Mouse (Mus musculus): ENCODE measurements around the gene Sac3d1. TPM values are rescaled to one million over a fixed set of nuclear protein-coding genes. Genes with fewer than 3 reads are reported as not detected.

The Sac3d1 gene
- polyA plus RNA-seq, 1 experiment from 2014 or later: 47.2 TPM

DNA sequence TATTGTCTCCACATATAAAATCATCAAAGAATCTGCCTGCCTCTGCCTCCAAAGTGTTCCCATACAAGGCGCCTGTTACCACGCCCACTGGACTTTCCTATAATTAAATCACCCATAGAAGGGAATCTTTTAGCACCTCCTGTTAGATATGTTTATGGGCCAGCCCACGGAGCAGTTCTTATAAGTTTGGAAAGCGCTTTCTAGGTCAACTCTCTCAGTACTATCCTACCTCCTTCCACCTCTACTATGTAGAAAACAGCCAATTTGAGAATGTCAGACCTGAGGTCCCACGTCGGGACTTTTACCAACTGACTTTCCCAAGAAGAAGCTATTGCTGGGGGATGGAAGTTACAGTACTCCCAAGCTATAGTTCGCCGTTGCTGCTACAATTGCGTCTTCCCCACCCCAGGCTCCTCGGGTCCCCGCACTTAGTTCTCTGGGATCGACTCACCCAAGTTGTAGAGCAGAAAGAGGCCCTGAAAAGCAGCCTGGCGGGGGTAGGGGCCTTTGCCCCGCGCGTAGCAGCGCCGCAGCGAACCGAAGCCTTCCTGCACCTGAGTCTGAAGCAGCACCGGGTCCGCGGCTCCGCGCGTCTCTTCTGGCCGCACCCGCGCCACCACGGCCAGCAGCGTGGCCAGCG is 984 bp downstream of the Sac3d1 start:
- no peak for ATAC-seq (replicated peaks; ENCODE audit: low FRiP score)
- 5% methylated on average over 32 of the region's 32 CpGs for WGBS
- H3K4me1 ChIP-seq: peaks cover 26% of the 10 kb centered on the region
- peak overlapping the region; percentile 99 for H3K27ac ChIP-seq
- H3K36me3 ChIP-seq: peaks cover 48% of the 10 kb centered on the region
- peak overlapping the region; percentile 67 for H3K4me3 ChIP-seq (replicated peaks)
- H3K27me3 ChIP-seq: no peaks in the 10 kb centered on the region
- H3K4me2 ChIP-seq: peak overlapping the region; percentile 74
- no peaks in the 10 kb centered on the region for H3K9me3 ChIP-seq (replicated peaks)
- H3K9ac ChIP-seq: peak overlapping the region; percentile 76

DNA sequence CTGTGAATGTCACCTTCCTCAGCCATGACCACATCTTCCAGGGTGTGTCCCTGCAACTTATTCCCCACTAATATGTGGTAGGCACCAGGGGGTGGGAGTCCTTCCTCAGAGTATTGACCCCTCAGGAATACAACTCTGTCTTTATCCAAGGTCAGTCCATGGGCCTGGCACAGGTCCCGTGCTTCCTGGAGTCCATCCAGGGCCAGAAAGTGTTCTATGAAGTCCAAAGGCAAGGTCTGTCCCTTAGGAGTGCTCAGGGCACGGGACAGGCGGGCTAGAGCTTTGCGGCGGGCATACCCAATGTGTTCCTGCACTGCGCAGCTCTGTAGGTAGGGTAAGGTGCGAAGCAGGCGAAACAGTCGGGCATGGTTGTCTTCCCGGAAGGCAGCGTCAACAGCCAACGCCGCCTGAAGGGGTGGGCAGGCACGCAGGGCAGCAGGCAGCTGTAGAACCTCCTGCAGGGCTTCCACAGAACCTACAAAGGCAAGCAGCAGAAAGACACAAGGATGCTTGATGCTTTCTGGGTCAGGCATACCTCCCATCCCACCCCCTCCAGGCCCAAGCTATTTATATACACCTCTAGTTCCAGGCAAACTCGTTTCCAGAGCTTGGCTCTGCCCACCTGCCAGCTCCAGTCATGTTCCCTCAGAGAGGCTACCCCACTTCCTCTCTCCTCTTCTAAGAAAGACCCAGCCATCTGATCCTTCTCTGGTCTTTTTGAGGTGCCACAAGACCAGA is 2.2 kb downstream of the Sac3d1 start:
- WGBS: 88% methylated on average over 15 of the region's 15 CpGs

DNA sequence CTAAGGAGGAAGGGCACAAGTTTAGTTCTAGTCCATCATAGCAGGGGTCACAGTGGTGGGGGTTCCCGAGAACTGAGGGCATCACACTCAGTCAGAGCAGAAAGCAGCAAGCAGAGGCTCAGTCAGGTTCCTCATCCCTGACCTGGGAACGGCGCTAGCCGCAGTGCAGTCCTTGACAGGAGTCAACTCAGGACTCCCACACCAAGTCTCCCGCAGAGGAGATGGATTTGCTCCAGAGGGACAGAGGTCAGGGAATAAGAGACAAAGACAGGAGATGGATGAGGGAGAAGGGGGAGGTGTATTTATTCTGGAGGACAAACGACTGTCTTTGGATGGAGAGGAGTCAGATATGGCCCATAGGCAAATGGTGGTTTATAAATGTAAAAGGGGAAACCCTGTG is 5.3 kb downstream of the Sac3d1 start:
- Histone ChIP-seq H3K9ac (no peak overlapping the region), H3K4me3 (replicated peaks) (no peak overlapping the region), H3K9me3 (replicated peaks) (no peaks in the 10 kb centered on the region), H3K27me3 (no peaks in the 10 kb centered on the region), H3K36me3 (peaks cover 41% of the 10 kb centered on the region), H3K4me2 (no peak overlapping the region), H3K27ac (no peak overlapping the region), H3K4me1 (peaks cover 14% of the 10 kb centered on the region)
- 31% methylated on average over 6 of the region's 6 CpGs for WGBS
- no peak for ATAC-seq (replicated peaks; ENCODE audit: low FRiP score)

More for the DNA sequence above, 2.2 kb downstream of the Sac3d1 start:
- no peak for ATAC-seq (replicated peaks; ENCODE audit: low FRiP score)
- Histone ChIP-seq H3K4me1 (peaks cover 22% of the 10 kb centered on the region), H3K4me2 (peak overlapping the region; percentile 74), H3K4me3 (replicated peaks) (no peak overlapping the region; the same call in 1 of the 2 replicates), H3K27me3 (no peaks in the 10 kb centered on the region), H3K9me3 (replicated peaks) (no peaks in the 10 kb centered on the region), H3K9ac (peak overlapping the region; percentile 23; the same call in 1 of the 2 replicates), H3K36me3 (peaks cover 48% of the 10 kb centered on the region), H3K27ac (no peak overlapping the region)

DNA sequence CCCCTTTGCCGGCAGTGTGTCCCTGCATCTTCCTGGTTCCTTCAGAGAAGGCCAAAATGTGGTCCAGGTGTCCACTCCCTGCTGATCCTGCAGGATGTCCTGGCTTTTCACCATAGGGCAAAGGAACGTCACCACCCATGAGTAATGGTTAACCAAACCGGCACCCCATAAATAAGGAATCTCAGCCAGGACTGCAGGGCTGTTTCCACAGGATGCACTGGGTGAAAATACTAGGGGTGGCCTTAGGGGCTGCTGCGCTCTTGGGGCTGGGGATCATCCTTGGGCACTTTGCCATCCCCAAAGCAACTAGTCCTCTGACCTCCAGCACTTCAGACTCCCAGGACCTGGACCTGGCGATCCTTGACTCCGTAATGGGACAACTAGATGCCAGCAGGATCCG is 12.9 kb downstream of the Sac3d1 start, which contains the start of gene Naaladl1:
TSS of gene Naaladl1 (plus strand) at position 197 of the 400 bp plus-strand sequence.
- Histone ChIP-seq H3K9ac (no peak within 1 kb of the TSS; the same call in 1 of the 2 replicates), H3K4me3 (replicated peaks) (no peak within 1 kb of the TSS), H3K27ac (no peak within 1 kb of the TSS), H3K9me3 (replicated peaks) (no peaks in the 10 kb centered on the region), H3K4me2 (no peak within 1 kb of the TSS), H3K4me1 (no peaks in the 10 kb centered on the region), H3K36me3 (no peaks in the 10 kb centered on the region), H3K27me3 (no peaks in the 10 kb centered on the region)
- no peak for ATAC-seq (replicated peaks; ENCODE audit: low FRiP score)
- WGBS: 82% methylated on average over 7 of the region's 7 CpGs

DNA sequence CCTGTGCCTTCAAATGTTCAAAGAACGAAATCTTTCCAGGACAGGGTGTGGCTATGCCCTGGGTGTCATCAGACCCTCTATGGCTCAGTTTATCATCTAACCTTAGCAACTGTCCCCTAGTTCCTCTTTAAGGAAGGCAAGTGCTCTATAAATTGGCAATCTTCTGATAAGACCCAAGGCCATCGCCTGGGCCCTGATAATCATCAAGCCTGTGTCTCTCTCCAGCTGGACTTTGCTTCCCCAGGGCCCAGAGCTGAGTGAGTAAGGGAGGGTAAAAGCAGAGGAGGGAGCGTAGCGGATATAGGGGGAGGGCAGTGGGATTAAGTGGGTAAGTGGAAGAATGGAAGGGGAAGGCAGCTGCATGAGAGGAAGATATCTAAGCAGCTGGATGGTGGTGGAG is 14.0 kb downstream of the Sac3d1 start:
- Histone ChIP-seq H3K9ac (no peak overlapping the region; the same call in 1 of the 2 replicates), H3K27ac (no peak overlapping the region), H3K9me3 (replicated peaks) (no peaks in the 10 kb centered on the region), H3K27me3 (no peaks in the 10 kb centered on the region), H3K4me1 (no peaks in the 10 kb centered on the region), H3K4me2 (no peak overlapping the region), H3K36me3 (peaks cover 7% of the 10 kb centered on the region), H3K4me3 (replicated peaks) (no peak overlapping the region)
- 83% methylated on average over 4 of the region's 4 CpGs for WGBS
- ATAC-seq (replicated peaks; ENCODE audit: low FRiP score): no peak

GRCm38 (mm10) chr19:6102169-6102853 is 16.1 kb downstream of the Sac3d1 start:
- Histone ChIP-seq H3K9ac (no peak overlapping the region), H3K4me2 (no peak overlapping the region), H3K27ac (no peak overlapping the region), H3K4me1 (no peaks in the 10 kb centered on the region), H3K4me3 (replicated peaks) (no peak overlapping the region), H3K9me3 (replicated peaks) (no peaks in the 10 kb centered on the region), H3K36me3 (peaks cover 26% of the 10 kb centered on the region), H3K27me3 (no peaks in the 10 kb centered on the region)
- ATAC-seq (replicated peaks; ENCODE audit: low FRiP score): no peak
- WGBS: 79% methylated on average over 6 of the region's 6 CpGs

DNA sequence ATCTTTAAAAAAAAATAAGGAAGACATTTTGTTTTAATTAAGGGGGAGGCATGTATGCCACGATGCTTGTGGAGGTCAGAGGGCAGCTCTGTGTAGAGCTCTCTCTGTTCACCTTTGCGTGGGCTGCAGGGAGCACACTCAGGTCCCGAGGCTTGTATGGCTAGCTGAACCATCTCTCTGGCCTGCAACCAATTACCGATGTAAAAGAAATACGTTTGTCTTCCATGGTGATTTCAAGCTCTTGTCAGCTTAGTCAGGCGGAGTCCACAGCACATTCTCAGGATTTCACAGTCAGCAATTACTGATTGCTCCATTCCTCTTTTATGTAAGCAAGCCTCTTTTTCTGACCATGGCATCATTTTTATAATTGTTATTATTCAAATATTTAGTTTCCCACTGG is 17.3 kb downstream of the Sac3d1 start:
- H3K4me2 ChIP-seq: no peak overlapping the region
- 56% methylated on average over 6 of the region's 6 CpGs for WGBS
- H3K9ac ChIP-seq: no peak overlapping the region
- no peaks in the 10 kb centered on the region for H3K9me3 ChIP-seq (replicated peaks)
- H3K4me1 ChIP-seq: no peaks in the 10 kb centered on the region
- no peak overlapping the region for H3K27ac ChIP-seq
- peaks cover 29% of the 10 kb centered on the region for H3K36me3 ChIP-seq
- no peaks in the 10 kb centered on the region for H3K27me3 ChIP-seq
- no peak for ATAC-seq (replicated peaks; ENCODE audit: low FRiP score)
- no peak overlapping the region for H3K4me3 ChIP-seq (replicated peaks)

DNA sequence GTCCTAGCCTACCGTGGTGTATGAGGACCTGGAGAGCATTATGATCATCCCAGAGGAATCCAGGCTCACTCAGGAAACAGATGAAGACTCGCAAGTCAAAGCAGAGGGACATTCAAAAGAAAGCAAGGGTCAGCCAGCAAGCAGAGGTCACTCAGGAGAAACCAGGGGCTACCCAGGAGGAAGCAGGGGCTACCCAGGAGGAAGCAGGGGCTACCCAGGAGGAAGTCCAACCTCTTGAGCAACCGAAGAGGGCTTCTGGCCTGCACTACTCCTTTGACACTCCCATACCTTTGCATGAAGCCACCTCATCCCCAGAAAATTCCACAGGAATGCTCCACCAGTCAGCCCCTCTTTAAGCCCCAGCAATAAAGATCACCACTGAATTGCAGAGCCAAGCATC is 20.6 kb downstream of the Sac3d1 start:
- Histone ChIP-seq H3K27ac (no peak overlapping the region), H3K4me3 (replicated peaks) (no peak overlapping the region)
- 86% methylated on average over 3 of the region's 3 CpGs for WGBS

GRCm38 (mm10) chr19:6094119-6094518 is 24.3 kb downstream of the Sac3d1 start, which contains the start of gene AC131692.1:
Gene AC131692.1 (plus strand): TSS chr19:6094419.
- 86% methylated on average over 7 of the region's 7 CpGs for WGBS
- Histone ChIP-seq H3K9ac (no peak within 1 kb of the TSS), H3K36me3 (peaks cover 86% of the 10 kb centered on the region), H3K4me3 (replicated peaks) (no peak within 1 kb of the TSS), H3K27ac (no peak within 1 kb of the TSS), H3K4me2 (no peak within 1 kb of the TSS), H3K27me3 (no peaks in the 10 kb centered on the region), H3K4me1 (no peaks in the 10 kb centered on the region), H3K9me3 (replicated peaks) (no peaks in the 10 kb centered on the region)
- ATAC-seq (replicated peaks; ENCODE audit: low FRiP score): no peak

More for the DNA sequence above, 20.6 kb downstream of the Sac3d1 start:
- H3K36me3 ChIP-seq: peaks cover 60% of the 10 kb centered on the region
- no peak for ATAC-seq (replicated peaks; ENCODE audit: low FRiP score)
- H3K4me1 ChIP-seq: no peaks in the 10 kb centered on the region
- H3K9me3 ChIP-seq (replicated peaks): no peaks in the 10 kb centered on the region
- H3K4me2 ChIP-seq: no peak overlapping the region
- no peaks in the 10 kb centered on the region for H3K27me3 ChIP-seq
- H3K9ac ChIP-seq: no peak overlapping the region

GRCm38 (mm10) chr19:6088841-6089240 is 29.6 kb downstream of the Sac3d1 start:
- 91% methylated on average over 13 of the region's 13 CpGs for WGBS
- H3K36me3 ChIP-seq: peaks cover 77% of the 10 kb centered on the region

GRCm38 (mm10) chr19:6085417-6085879 is 33.0 kb downstream of the Sac3d1 start:
- peak; percentile 81 for ATAC-seq (replicated peaks; ENCODE audit: low FRiP score)
- Histone ChIP-seq H3K4me3 (replicated peaks) (peak overlapping the region; percentile 64), H3K9ac (peak overlapping the region; percentile 67), H3K4me2 (peak overlapping the region; percentile 80), H3K36me3 (peaks cover 73% of the 10 kb centered on the region), H3K27ac (peak overlapping the region; percentile 72), H3K27me3 (no peaks in the 10 kb centered on the region), H3K4me1 (peaks cover 23% of the 10 kb centered on the region), H3K9me3 (replicated peaks) (no peaks in the 10 kb centered on the region)
- WGBS: under 1% methylated on average over 17 of the region's 17 CpGs

More at GRCm38 (mm10) chr19:6088841-6089240, 29.6 kb downstream of the Sac3d1 start:
- no peak for ATAC-seq (replicated peaks; ENCODE audit: low FRiP score)
- H3K4me2 ChIP-seq: no peak overlapping the region
- no peaks in the 10 kb centered on the region for H3K27me3 ChIP-seq
- H3K27ac ChIP-seq: no peak overlapping the region
- H3K9ac ChIP-seq: no peak overlapping the region
- no peaks in the 10 kb centered on the region for H3K9me3 ChIP-seq (replicated peaks)
- no peak overlapping the region for H3K4me3 ChIP-seq (replicated peaks)
- peaks cover 15% of the 10 kb centered on the region for H3K4me1 ChIP-seq

All from kidney, embryonic 15.5 days (tissue).